Mouse (Mus musculus) Patski (cell line): ENCODE results near the gene Ccnjl. TPM values are rescaled to one million over a fixed set of nuclear protein-coding genes. Genes with fewer than 3 reads are reported as not detected.

ENCODE experiments used
- ATAC-seq: fragments of 100-300 bp; one replicate; pipeline ENCODE4 v1.8.0; 2021
- CTCF ChIA-PET: fragments of 350-600 bp; sonication (Branson Sonifier 250); formaldehyde crosslinking; loops from one replicate; lab custom pipeline; 2022; ENCODE audit warnings: inconsistent platforms; lab: Charles Lee
- POLR2A ChIA-PET: fragments of 350-600 bp; sonication (Branson Sonifier 250); formaldehyde crosslinking; loops from one replicate; lab custom pipeline; 2022; ENCODE audit warnings: antibody characterized with exemption, inconsistent platforms; lab: Charles Lee
- DNase-seq: peaks from one replicate; pipeline ENCODE4 v3.0.0-alpha.2; 2011; ENCODE audit warnings: low read depth, low spot score
- H3K27me3 ChIP-seq: fragments of 371-371 bp; one replicate; pipeline ENCODE4 v1.5.1; 2021
- CTCF ChIP-seq: fragments of 100-300 bp; IDR thresholded peaks from one replicate; pipeline ENCODE4 v1.5.1; 2021
- in situ Hi-C: fragments of 300-500 bp; cut with MboI; formaldehyde crosslinking; loops from 3 replicates; pipeline ENCODE4 v1.11.1; 2018; ENCODE audit warnings: low pct_unique_long_range_greater_than_20kb, mixed read lengths
- polyA plus RNA-seq: library from polyadenylated mRNA; unstranded; gene quantifications from one replicate; pipeline ENCODE4 v1.2.3, GENCODE M21; 2021

Ccnjl gene
- polyA plus RNA-seq, 1 experiment from 2014 or later: 17.8 TPM

DNA sequence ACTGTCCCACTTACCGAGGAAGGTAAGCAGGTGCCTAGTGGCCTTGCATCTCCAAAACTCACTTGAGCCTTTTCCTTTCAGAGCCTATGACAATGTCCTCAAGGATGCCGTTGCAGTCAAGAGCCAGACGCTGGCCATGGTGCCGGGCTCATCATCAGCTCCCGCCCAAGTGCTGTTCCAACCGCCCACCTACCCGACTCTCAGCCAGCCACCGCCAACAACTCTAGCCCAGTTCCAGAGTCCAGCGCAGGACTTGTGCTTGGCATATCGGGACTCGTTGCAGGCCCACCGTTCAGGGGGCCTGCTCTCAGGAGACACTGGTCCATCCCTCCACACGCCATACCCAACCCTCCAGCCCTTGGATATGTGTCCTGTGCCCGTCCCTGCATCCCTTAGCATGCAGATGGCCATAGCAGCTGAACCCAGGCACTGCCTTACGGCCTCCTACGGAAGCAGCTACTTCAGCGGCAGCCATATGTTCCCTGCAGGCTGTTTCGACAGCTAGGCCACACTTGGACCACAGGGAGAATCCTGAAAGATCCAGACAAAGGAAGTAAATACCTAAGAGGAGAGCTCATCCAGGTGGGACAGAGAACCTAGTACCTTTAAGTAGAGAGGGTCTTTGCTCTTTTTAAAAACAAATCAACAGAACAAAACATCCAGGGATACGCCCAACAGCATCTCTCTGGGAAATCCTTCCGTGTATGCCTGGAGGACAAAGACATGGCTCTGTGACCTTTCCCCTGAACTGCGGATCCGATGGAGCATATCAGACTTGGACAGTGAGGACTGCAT, 56.8 kb downstream of the Ccnjl start:
- no peaks in the 10 kb centered on the region for H3K27me3 ChIP-seq
- ATAC-seq: no peak
- in situ Hi-C loops: loop anchor here (10.0 kb wide), 1 partner anchor 91 kb away; no protein-coding TSS in a partner anchor
- TF ChIP-seq CTCF: no peak
- no peak for DNase-seq
- POLR2A ChIA-PET: interaction anchor here (0.6 to 0.7 kb wide), 2 partner anchors 46 to 58 kb away, joined by 3 read pairs; no protein-coding TSS in a partner anchor
- CTCF ChIA-PET: interaction anchor here (1.1 to 1.7 kb wide), 3 partner anchors 14 to 19 kb away, joined by 3 to 5 read pairs (median 4); no protein-coding TSS in a partner anchor

DNA sequence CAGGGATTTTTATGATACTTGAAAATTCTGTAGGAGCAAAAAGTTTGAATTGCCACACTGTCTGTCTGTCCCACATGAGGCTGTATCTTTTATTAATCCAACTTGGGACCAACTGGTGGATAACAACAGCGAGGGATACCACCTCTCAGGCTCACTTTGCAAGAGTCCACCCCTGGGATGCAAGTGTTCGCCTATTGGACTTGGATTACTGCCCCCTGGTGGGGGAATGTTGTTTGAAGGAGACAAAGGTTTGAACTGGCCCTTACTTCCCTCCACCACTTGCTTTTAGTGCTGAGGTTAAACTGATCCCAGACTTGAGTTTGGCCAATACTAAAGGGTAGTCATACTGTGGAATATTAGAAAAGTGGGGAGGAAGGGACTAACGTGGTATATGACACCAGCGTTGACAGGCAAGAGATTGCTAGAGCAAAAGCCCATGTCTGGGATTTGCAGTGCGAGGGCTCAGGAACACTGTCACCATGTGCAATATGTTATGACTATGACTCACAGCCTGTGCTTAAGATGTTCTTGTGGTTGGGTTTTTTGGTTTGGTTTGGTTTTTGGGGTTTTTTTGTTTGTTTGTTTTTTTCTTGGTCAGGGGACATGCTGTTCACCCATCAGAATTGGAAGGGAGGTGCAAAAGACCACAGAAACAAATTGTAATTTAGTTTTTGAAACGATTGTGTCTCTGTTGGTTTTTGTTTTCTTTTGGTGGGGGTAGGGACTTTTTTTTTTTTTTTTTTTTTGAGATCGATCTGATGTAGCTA, 57.9 kb downstream of the Ccnjl start, which contains the start of gene 4933415A04Rik:
Gene 4933415A04Rik (plus strand): TSS at position 717 of the 767 bp plus-strand sequence.
- CTCF ChIA-PET: interaction anchor here (0.9 to 1.2 kb wide), 4 partner anchors 15 to 23 kb away, joined by 3 to 4 read pairs (median 3); no protein-coding TSS in a partner anchor
- TF ChIP-seq CTCF: peak; percentile 57
- in situ Hi-C loops: loop anchor here (10.0 kb wide), 1 partner anchor 92 kb away; no protein-coding TSS in a partner anchor
- ATAC-seq (no peak), DNase-seq (no peak)
- H3K27me3 ChIP-seq: no peaks in the 10 kb centered on the region
- POLR2A ChIA-PET: interaction anchor here (0.6 kb wide), 1 partner anchor 47 kb away, joined by 3 read pairs; no protein-coding TSS in a partner anchor

DNA sequence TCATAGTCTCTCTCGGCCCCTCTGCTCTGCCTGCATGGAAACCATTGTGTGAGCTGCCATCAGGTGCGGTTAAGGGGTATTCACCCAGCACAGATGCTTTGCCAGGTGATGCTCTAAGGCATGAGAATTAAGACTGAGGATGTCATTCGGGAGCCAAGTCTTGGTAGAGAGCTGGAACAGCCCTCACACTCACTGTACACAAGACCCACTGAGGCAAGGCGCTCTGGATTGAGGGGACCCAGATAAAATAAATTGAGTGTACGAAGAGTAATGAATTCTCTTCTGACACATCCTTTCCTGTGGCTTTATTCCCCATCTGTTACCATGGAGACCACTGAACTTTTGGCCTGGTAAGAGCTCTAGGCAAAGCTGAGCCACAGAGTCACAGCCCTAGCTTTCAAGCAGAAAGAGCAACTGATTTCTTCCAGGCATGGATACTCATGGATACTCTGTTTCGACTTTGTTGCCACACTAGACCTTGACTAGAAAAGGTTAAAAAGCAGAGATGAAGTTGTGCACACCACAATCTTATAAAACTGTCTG, 61.0 kb downstream of the Ccnjl start:
- DNase-seq (no peak), ATAC-seq (no peak)
- ChIA-PET CTCF (interaction anchor here (0.7 kb wide), 1 partner anchor 19 kb away, joined by 3 read pairs; no protein-coding TSS in a partner anchor), POLR2A (interaction anchor here (0.7 kb wide), 1 partner anchor 98 kb away, joined by 3 read pairs; no protein-coding TSS in a partner anchor)
- TF ChIP-seq CTCF: no peak
- in situ Hi-C loops: loop anchor here (10.0 kb wide), 1 partner anchor 95 kb away; no protein-coding TSS in a partner anchor
- no peaks in the 10 kb centered on the region for H3K27me3 ChIP-seq

DNA sequence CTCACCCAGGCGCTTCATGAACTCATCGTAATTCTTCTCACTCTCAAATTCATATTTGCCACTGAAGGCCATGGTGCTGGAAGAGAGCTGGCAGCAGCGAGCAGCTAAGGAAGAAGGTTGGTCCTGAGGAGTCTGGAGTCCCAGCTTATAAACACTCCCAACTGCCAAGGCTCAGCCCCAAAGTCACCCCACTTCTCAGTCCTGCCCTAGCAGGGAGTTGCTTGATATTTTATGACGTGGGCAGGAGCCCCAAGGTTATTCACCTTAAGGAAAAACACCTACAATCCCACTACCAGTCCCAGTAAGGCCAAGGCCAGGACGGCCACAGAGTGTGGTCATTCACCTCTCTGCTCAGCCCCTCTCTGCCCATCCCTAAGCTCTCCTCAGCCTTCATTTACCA, 72.9 kb downstream of the Ccnjl start, which contains the start of gene Fabp6:
Gene Fabp6 (minus strand): TSS at position 101 of the 400 bp plus-strand sequence.
- DNase-seq (no peak), ATAC-seq (no peak)
- ChIA-PET POLR2A (no interaction called here), CTCF (no interaction called here)
- no peaks in the 10 kb centered on the region for H3K27me3 ChIP-seq
- in situ Hi-C loops: no loop called here
- TF ChIP-seq CTCF: no peak

DNA sequence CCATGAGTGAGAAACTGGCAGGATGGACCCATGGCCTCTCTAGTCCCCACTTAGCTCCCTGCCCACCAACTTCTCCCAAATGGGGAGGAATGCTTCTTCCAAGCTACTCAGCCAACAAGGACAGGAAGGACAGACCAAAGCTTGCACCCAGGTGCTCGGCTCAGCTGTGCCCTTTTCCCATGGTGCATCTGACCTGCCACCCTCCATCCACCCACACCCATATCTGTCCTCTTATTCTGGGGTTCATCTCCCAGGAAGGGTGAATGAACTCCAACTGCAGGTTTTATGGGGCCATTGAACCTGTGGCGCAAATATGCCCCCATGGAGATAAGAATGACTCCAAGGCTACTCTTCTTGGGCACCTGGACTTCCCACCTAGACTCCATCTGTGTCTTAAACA, 75.6 kb downstream of the Ccnjl start:
- ChIA-PET CTCF (interaction anchor here (1.1 to 1.3 kb wide), 2 partner anchors 18 to 111 kb away, joined by 3 read pairs; no protein-coding TSS in a partner anchor), POLR2A (interaction anchor here (0.6 kb wide), 1 partner anchor 90 kb away, joined by 4 read pairs; no protein-coding TSS in a partner anchor)
- in situ Hi-C loops: no loop called here
- no peak for DNase-seq
- H3K27me3 ChIP-seq: no peaks in the 10 kb centered on the region
- no peak for TF ChIP-seq CTCF
- ATAC-seq: no peak

DNA sequence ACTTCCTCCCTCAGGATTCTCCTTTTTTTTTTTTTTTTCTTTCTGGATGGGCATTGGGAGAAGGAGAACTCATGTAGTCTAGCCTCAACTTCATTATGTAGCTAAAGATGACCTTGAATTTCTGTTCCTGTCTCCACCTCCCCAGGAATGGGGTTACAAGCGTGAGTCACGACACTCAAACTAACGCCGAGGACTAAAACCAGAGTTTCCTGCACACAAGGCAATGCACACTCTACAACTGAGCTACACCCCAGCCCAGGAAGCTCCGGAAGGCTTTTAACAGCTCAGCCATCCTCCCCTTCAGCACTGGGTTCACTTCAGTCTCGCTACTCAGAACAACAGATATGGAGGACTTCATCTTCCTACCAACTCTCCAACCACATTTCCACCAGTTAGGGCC, 76.3 kb downstream of the Ccnjl start:
- H3K27me3 ChIP-seq: no peaks in the 10 kb centered on the region
- ATAC-seq (no peak), DNase-seq (no peak)
- ChIA-PET CTCF (interaction anchor here (1.3 to 1.5 kb wide), 2 partner anchors 111 kb away, joined by 3 read pairs; no protein-coding TSS in a partner anchor), POLR2A (no interaction called here)
- no peak for TF ChIP-seq CTCF
- in situ Hi-C loops: no loop called here

DNA sequence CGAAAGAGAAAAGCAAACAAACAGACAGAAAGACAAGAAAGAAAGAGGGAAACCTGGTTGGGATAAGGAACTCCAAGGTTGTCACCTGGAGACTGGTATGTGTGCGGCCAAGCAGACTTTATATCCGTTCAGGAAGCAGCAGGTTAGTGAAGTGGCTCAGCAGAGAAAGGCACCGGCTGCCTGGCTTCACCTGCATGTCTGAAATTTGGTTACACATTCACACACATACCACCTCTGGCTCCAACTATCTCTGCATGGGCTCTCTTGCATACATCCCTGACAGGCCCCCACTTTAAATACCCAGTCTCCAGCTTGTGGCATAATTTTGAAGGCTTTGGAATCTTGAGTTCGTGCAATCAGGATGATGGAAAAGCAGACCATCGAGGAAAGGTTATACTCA, 77.3 kb downstream of the Ccnjl start:
- no peak for DNase-seq

DNA sequence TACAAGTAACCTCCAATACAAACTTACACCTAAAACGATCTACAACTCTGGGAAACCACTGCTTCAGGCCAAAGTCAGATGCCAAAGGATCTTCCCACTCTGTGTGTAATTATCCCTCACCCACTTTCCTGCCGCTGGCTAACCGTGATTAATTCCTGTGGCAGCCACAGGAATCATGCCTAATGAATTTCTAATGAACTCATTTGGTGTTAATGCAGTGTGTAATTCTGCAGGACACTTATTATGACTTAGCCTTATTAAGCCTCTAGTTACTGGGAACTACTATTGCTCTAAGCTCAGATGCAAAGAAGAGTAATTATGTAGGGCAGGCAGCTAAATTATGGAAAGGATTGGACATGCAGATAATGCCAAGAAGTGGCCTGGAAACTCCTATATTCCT, 79.9 kb downstream of the Ccnjl start:
- no peak for TF ChIP-seq CTCF
- CTCF ChIA-PET: interaction anchor here (0.9 to 2.2 kb wide), 3 partner anchors 36 to 115 kb away, joined by 3 to 6 read pairs (median 3); no protein-coding TSS in a partner anchor
- in situ Hi-C loops: no loop called here
- no peaks in the 10 kb centered on the region for H3K27me3 ChIP-seq
- peak; percentile 46 for DNase-seq
- POLR2A ChIA-PET: interaction anchor here (0.6 kb wide), 2 partner anchors 40 to 119 kb away, joined by 3 to 4 read pairs; no protein-coding TSS in a partner anchor
- no peak for ATAC-seq

More for the DNA sequence above, 77.3 kb downstream of the Ccnjl start:
- in situ Hi-C loops: no loop called here
- no peaks in the 10 kb centered on the region for H3K27me3 ChIP-seq
- POLR2A ChIA-PET: interaction anchor here (0.6 kb wide), 1 partner anchor 755 kb away, joined by 6 read pairs; no protein-coding TSS in a partner anchor
- TF ChIP-seq CTCF: no peak
- CTCF ChIA-PET: interaction anchor here (1.5 kb wide), 1 partner anchor 112 kb away, joined by 3 read pairs; no protein-coding TSS in a partner anchor
- ATAC-seq: peak; percentile 13

DNA sequence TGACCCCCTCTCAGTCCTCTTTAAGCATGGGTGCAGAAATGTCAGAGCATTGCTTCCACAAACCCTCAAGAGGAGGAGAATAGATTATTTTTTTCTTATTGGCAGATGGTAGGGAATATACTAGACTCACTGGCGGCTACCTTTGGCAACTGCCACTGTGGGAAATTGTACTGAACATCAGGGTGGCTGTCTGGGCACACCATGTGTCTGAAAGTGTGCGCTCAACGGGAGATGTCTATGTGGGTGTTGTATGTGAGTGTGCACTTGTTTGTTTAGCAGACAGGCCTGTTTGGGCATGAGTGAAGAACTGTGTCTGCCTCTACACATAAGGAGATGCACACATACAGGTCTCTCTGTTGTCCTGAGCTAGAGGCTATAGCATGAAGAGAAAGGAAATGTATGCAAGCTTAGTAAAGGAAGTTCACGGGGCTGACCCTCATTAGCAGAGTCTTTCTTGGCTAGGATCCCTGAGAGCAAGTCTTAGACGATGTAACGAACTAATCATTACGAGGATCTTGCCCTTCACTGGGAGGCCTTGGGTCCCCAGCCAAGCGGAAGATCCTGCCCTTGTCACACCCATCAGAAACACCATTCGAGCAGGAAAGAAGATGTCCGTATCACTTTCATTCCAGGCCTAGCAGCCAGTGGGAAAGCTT, 81.5 kb downstream of the Ccnjl start:
- POLR2A ChIA-PET: interaction anchor here (0.7 kb wide), 1 partner anchor 72 kb away, joined by 3 read pairs; the partner anchor contains the start of gene Pwwp2a
- in situ Hi-C loops: loop anchor here (5.0 kb wide), 1 partner anchor 118 kb away; no protein-coding TSS in a partner anchor
- ATAC-seq: no peak
- no peak for TF ChIP-seq CTCF
- no peaks in the 10 kb centered on the region for H3K27me3 ChIP-seq
- no peak for DNase-seq
- CTCF ChIA-PET: interaction anchor here (1.5 kb wide), 1 partner anchor 62 kb away, joined by 3 read pairs; no protein-coding TSS in a partner anchor
